Mouse (Mus musculus) limb, embryonic 13.5 days (tissue): ENCODE measurements at regions not wholly inside any gene's neighbourhood (a gene's known extent, or its start where the extent isn't known, plus 50 kb on each side); places are given as distances from the start of the nearest gene placed in this dataset.
A peak's percentile ranks its signal among the peaks of the same experiment; 100 is the strongest.

ENCODE experiments used
- ATAC-seq: fragments of 200-750 bp; cut with Nextera tagmentation; 2 replicates; pipeline ENCODE4 v1.8.0; 2017; ENCODE audit warnings: low read depth, moderate number of reproducible peaks, moderate TSS enrichment; ENCODE audit not compliant: low FRiP score
- H3K27ac ChIP-seq: fragments of 300-500 bp; sonication (generic); 2 replicates; pipeline ENCODE4 v1.5.1; 2015; ENCODE audit warnings: inconsistent platforms, mild to moderate bottlenecking, moderate library complexity
- H3K27me3 ChIP-seq: fragments of 300-500 bp; sonication (generic); 2 replicates; pipeline ENCODE4 v1.6.1; 2015; ENCODE audit warnings: mild to moderate bottlenecking, inconsistent platforms
- H3K36me3 ChIP-seq: fragments of 300-500 bp; sonication (generic); 2 replicates; pipeline ENCODE4 v1.6.1; 2015; ENCODE audit warnings: inconsistent platforms, mild to moderate bottlenecking, moderate library complexity
- H3K4me1 ChIP-seq: fragments of 300-500 bp; sonication (generic); 2 replicates; pipeline ENCODE4 v1.6.1; 2015; ENCODE audit warnings: inconsistent platforms
- H3K4me2 ChIP-seq: fragments of 300-500 bp; sonication (generic); replicated peaks from 2 replicates; pipeline ENCODE4 v1.6.1; 2015; ENCODE audit warnings: inconsistent platforms, mild to moderate bottlenecking, moderate library complexity
- H3K4me3 ChIP-seq: fragments of 300-500 bp; sonication (generic); 2 replicates; pipeline ENCODE4 v1.5.1; 2015; ENCODE audit warnings: moderate library complexity, mild to moderate bottlenecking, inconsistent platforms
- H3K9ac ChIP-seq: fragments of 300-500 bp; sonication (generic); 2 replicates; pipeline ENCODE4 v1.6.1; 2015; ENCODE audit warnings: mild to moderate bottlenecking, inconsistent platforms
- H3K9me3 ChIP-seq: fragments of 300-500 bp; sonication (generic); 2 replicates; pipeline ENCODE4 v1.6.1; 2016; ENCODE audit warnings: inconsistent platforms
- WGBS: fragments of 180-500 bp; shearing (Covaris S2); methylation state at CpG from one replicate; pipeline ENCODE4 v1.1.7; 2015; 5-methylcytosine and 5-hydroxymethylcytosine counted together

- 87% methylated on average over 15 of the region's 15 CpGs for WGBS
- H3K4me3 ChIP-seq, result no peak overlapping the region
- ATAC-seq, result no peak
- H3K4me1 ChIP-seq, result peaks cover 62% of the 10 kb centered on the region
- peaks cover 12% of the 10 kb centered on the region for H3K27me3 ChIP-seq
- peaks cover 43% of the 10 kb centered on the region for H3K36me3 ChIP-seq
- H3K9ac ChIP-seq, result no peak overlapping the region
- no peaks in the 10 kb centered on the region for H3K9me3 ChIP-seq
- H3K4me2 ChIP-seq, result peak overlapping the region; percentile 38
- H3K27ac ChIP-seq, result peak overlapping the region; percentile 83; the same call in 1 of the 2 replicates
These were observed 56.4 kb upstream of the Ppara start for GRCm38 (mm10) chr15:85678351-85678895.

- ATAC-seq, result no peak
- Histone ChIP-seq H3K4me2 (peak overlapping the region; percentile 38), H3K9ac (peak overlapping the region; percentile 53), H3K27me3 (peaks cover 5% of the 10 kb centered on the region), H3K27ac (peak overlapping the region; percentile 83), H3K9me3 (no peaks in the 10 kb centered on the region), H3K4me3 (peak overlapping the region; percentile 20), H3K4me1 (peaks cover 54% of the 10 kb centered on the region), H3K36me3 (peaks cover 45% of the 10 kb centered on the region)
- 76% methylated on average over 23 of the region's 24 CpGs for WGBS
These were observed 55.6 kb upstream of the Ppara start for GRCm38 (mm10) chr15:85678981-85679708.

GRCm38 (mm10) chr15:85679864-85680428, 54.8 kb upstream of the Ppara start:
- H3K4me1 ChIP-seq, result peaks cover 53% of the 10 kb centered on the region
- H3K4me2 ChIP-seq, result peak overlapping the region; percentile 38
- ATAC-seq, result no peak
- peak overlapping the region; percentile 20 for H3K4me3 ChIP-seq
- peak overlapping the region; percentile 53 for H3K9ac ChIP-seq
- H3K36me3 ChIP-seq, result peaks cover 48% of the 10 kb centered on the region
- WGBS, result 61% methylated on average over 10 of the region's 10 CpGs
- H3K9me3 ChIP-seq, result no peaks in the 10 kb centered on the region
- peaks cover 3% of the 10 kb centered on the region; the same call in 1 of the 2 replicates for H3K27me3 ChIP-seq
- H3K27ac ChIP-seq, result peak overlapping the region; percentile 83

GRCm38 (mm10) chr15:85680460-85681224, 54.1 kb upstream of the Ppara start:
- Histone ChIP-seq H3K4me2 (peak overlapping the region; percentile 38), H3K4me3 (peak overlapping the region; percentile 27), H3K27ac (peak overlapping the region; percentile 77), H3K36me3 (peaks cover 49% of the 10 kb centered on the region), H3K9ac (peak overlapping the region; percentile 3; the same call in 1 of the 2 replicates), H3K4me1 (peaks cover 53% of the 10 kb centered on the region), H3K27me3 (peaks cover 1% of the 10 kb centered on the region; the same call in 1 of the 2 replicates), H3K9me3 (no peaks in the 10 kb centered on the region)
- ATAC-seq, result 0 out of 2 replicates have a peak, but pooled peaks have one; percentile 57
- 31% methylated on average over 13 of the region's 13 CpGs for WGBS

- peaks cover 60% of the 10 kb centered on the region for H3K4me1 ChIP-seq
- no peak for ATAC-seq
- no peaks in the 10 kb centered on the region for H3K9me3 ChIP-seq
- H3K9ac ChIP-seq, result no peak overlapping the region
- no peak overlapping the region for H3K27ac ChIP-seq
- peaks cover 50% of the 10 kb centered on the region for H3K36me3 ChIP-seq
- no peaks in the 10 kb centered on the region for H3K27me3 ChIP-seq
- H3K4me3 ChIP-seq, result no peak overlapping the region
- 83% methylated on average over 12 of the region's 12 CpGs for WGBS
- H3K4me2 ChIP-seq, result no peak overlapping the region
These were observed 52.7 kb upstream of the Ppara start for GRCm38 (mm10) chr15:85682116-85682515.

- ATAC-seq, result no peak
- 70% methylated on average over 6 of the region's 6 CpGs for WGBS
These were observed 52.0 kb upstream of the Ppara start for GRCm38 (mm10) chr15:85682780-85683179.

GRCm38 (mm10) chr15:85683271-85683670, 51.5 kb upstream of the Ppara start:
- 88% methylated on average over 6 of the region's 6 CpGs for WGBS
- H3K36me3 ChIP-seq, result peaks cover 49% of the 10 kb centered on the region
- H3K9ac ChIP-seq, result no peak overlapping the region
- no peak for ATAC-seq
- H3K4me2 ChIP-seq, result no peak overlapping the region
- no peak overlapping the region for H3K4me3 ChIP-seq
- no peaks in the 10 kb centered on the region for H3K27me3 ChIP-seq
- no peaks in the 10 kb centered on the region for H3K9me3 ChIP-seq
- no peak overlapping the region for H3K27ac ChIP-seq
- H3K4me1 ChIP-seq, result peaks cover 65% of the 10 kb centered on the region

More at GRCm38 (mm10) chr15:85682780-85683179, 52.0 kb upstream of the Ppara start:
- Histone ChIP-seq H3K27me3 (no peaks in the 10 kb centered on the region), H3K27ac (no peak overlapping the region), H3K36me3 (peaks cover 49% of the 10 kb centered on the region), H3K4me3 (no peak overlapping the region), H3K4me2 (no peak overlapping the region), H3K9me3 (no peaks in the 10 kb centered on the region), H3K4me1 (peaks cover 65% of the 10 kb centered on the region), H3K9ac (no peak overlapping the region)

- ATAC-seq, result no peak
- H3K4me1 ChIP-seq, result peaks cover 65% of the 10 kb centered on the region
- no peak overlapping the region for H3K27ac ChIP-seq
- H3K9ac ChIP-seq, result no peak overlapping the region
- no peak overlapping the region for H3K4me2 ChIP-seq
- no peaks in the 10 kb centered on the region for H3K9me3 ChIP-seq
- H3K4me3 ChIP-seq, result no peak overlapping the region
- H3K27me3 ChIP-seq, result no peaks in the 10 kb centered on the region
- peaks cover 49% of the 10 kb centered on the region for H3K36me3 ChIP-seq
- 94% methylated on average over 4 of the region's 4 CpGs for WGBS
These were observed 51.1 kb upstream of the Ppara start for GRCm38 (mm10) chr15:85683716-85684115.

- Histone ChIP-seq H3K4me1 (peaks cover 62% of the 10 kb centered on the region), H3K4me3 (no peak overlapping the region), H3K9ac (no peak overlapping the region), H3K27ac (no peak overlapping the region), H3K36me3 (peaks cover 52% of the 10 kb centered on the region), H3K9me3 (no peaks in the 10 kb centered on the region), H3K4me2 (no peak overlapping the region), H3K27me3 (no peaks in the 10 kb centered on the region)
- 87% methylated on average over 14 of the region's 14 CpGs for WGBS
- no peak for ATAC-seq
These were observed 50.5 kb upstream of the Ppara start for GRCm38 (mm10) chr15:85684164-85684708.

- Histone ChIP-seq H3K36me3 (peaks cover 59% of the 10 kb centered on the region), H3K27ac (no peak overlapping the region), H3K4me1 (peaks cover 56% of the 10 kb centered on the region)
These were observed 49.9 kb upstream of the Ppara start for GRCm38 (mm10) chr15:85684875-85685274.

More at GRCm38 (mm10) chr15:85684875-85685274, 49.9 kb upstream of the Ppara start:
- no peak overlapping the region for H3K4me3 ChIP-seq
- H3K4me2 ChIP-seq, result no peak overlapping the region
- H3K27me3 ChIP-seq, result no peaks in the 10 kb centered on the region
- ATAC-seq, result no peak
- H3K9ac ChIP-seq, result no peak overlapping the region
- no peaks in the 10 kb centered on the region for H3K9me3 ChIP-seq
- WGBS, result 71% methylated on average over 5 of the region's 5 CpGs
